Mouse (Mus musculus) gastrocnemius, adult 2 months (tissue): ENCODE measurements around the gene Phtf2. TPM values are rescaled to one million over a fixed set of nuclear protein-coding genes. Genes with fewer than 3 reads are reported as not detected.

Experiments used
- DNase-seq: peaks from one replicate; pipeline ENCODE4 v3.0.0; 2022
- H3K27ac ChIP-seq: fragments of 200-600 bp; 2 replicates; pipeline ENCODE4 v1.8.1; 2022; ENCODE audit warnings: mild to moderate bottlenecking
- H3K4me3 ChIP-seq: fragments of 200-600 bp; 2 replicates; pipeline ENCODE4 v1.8.1; 2022; ENCODE audit warnings: mild to moderate bottlenecking, moderate library complexity
- CTCF ChIP-seq: fragments of 200-600 bp; IDR thresholded peaks from 2 replicates; pipeline ENCODE4 v1.8.1; 2022; ENCODE audit warnings: antibody characterized with exemption, mild to moderate bottlenecking, moderate library complexity
- intact Hi-C: fragments of 180-260 bp; cut with DNase I; formaldehyde crosslinking; loops from one replicate; pipeline ENCODE4 v1.15.1; 2025
- long read RNA-seq, 2 experiments: library from polyadenylated mRNA; stranded (forward); transcript quantifications; one replicate each; pipeline ENCODE4 v2.0.0; 2021
- total RNA-seq, 2 experiments: library from RNA; stranded (reverse); gene quantifications; 2 replicates each; pipeline ENCODE4 v1.2.3; 2021

Phtf2 gene
- total RNA-seq, result 100 to 1,000 TPM; 176 to 181 TPM
- long read RNA-seq, experiment 1, full-length matches to known transcripts, result 2 of 162 reads
- long read RNA-seq, experiment 1, partial matches to known transcripts, result 33 of 162 reads
- long read RNA-seq, experiment 1, other reads (novel, unspliced or antisense), result 127 of 162 reads
- long read RNA-seq, experiment 2, full-length matches to known transcripts, result 5 of 175 reads
- long read RNA-seq, experiment 2, partial matches to known transcripts, result 32 of 175 reads
- long read RNA-seq, experiment 2, other reads (novel, unspliced or antisense), result 138 of 175 reads

DNA sequence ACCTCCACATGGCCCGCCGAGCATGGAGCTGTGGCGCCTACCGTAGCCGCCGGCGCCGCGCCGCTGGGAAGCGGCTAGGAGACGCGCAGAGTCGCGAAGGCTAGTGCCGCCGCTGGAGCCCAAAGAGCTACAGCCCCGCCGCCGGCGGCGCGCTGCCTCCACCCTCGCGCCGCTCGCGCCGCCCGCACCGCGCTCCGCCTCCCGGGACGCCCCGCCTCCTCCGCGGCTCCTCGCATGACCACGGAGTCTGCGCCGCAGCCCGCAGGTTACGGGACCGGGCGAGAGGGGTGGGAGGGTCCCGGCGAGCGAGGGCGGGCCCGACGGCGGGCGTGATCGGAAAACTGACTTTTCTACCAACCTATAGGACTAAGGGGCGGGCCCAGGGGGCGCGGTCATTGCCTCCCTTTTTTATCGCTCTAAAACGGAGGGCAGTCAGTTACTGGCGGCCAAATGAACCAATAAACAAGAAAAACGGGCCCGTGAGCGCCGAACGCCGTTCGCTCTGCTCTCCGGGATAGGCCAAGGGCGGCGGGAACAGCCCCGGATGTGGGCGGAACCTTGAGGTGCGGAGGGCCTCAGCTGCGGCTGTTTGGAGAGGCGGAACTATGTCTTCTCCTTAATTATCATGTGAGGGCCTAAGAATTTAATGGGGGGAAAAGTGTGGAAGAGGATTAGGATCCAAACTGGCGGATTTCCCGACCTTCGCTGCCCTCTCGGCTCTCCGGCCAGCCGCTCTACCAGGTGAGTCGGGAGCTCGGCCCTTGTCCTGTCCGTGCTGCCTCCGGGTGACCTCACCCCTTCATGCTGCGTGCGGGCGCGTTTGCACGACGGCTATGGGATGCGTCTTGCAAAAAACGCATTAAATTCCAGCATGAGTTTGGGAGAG, at the start of gene Phtf2, which contains the start of gene Tmem60:
Gene Phtf2, minus strand, starts transcription at position 210 of the 886 bp plus-strand sequence.
Gene Tmem60, plus strand, starts transcription at position 277 of the 886 bp plus-strand sequence.
- Histone ChIP-seq H3K27ac (peak within 1 kb of the TSS; percentile 97), H3K4me3 (peak within 1 kb of the TSS; percentile 94)
- DNase-seq, result peak; percentile 100
- intact Hi-C loops, result loop anchor here (5.0 kb wide), 1 partner anchor 175 kb away; the partner anchor contains the start of gene Ptpn12
- no peak; the same call in 1 of the 2 replicates for TF ChIP-seq CTCF

DNA sequence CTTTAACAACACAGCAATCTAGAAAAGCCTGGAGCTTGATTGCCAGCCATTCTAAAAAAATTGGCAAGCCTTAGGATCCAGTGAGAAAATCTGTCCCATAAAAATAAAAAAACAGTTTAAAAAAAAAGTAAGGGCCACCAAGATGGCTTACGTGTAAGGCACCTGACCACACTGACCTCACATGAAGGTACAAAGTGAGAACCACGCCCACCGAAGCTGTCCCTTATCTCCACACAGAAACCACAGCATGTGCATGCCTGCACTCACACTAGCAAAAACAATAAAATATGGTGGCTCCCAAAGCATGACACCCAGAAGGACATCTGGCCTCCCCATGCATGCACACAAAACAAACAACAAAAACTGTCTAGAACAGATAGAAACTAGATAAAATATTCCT, 49.4 kb upstream of the Phtf2 start:
- Histone ChIP-seq H3K4me3 (no peak overlapping the region), H3K27ac (peak overlapping the region; percentile 83; the same call in 1 of the 2 replicates)
- DNase-seq, result no peak
- no peak for TF ChIP-seq CTCF
- intact Hi-C loops, result no loop called here

DNA sequence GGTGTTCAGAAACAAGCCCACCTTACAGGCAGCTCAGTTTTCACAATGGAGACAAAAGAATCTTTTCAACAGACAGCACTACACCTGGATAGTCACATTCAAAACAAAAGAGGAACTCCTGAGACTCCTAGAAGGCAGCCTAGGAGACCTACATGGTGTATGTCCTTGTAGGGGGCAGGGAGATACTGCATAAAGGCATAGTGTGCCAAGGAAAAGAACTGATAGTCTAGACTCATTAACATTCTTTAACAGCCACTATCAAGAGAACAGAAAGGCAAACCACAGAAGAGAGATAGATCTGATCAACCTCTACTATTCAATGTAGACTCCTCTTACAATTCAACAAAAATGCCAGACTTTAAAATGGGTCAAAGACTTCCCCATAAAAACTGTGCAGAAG, 48.5 kb upstream of the Phtf2 start:
- no peak for DNase-seq
- no peak for TF ChIP-seq CTCF
- peak overlapping the region; percentile 4; the same call in 1 of the 2 replicates for H3K4me3 ChIP-seq
- H3K27ac ChIP-seq, result peak overlapping the region; percentile 83
- intact Hi-C loops, result no loop called here

DNA sequence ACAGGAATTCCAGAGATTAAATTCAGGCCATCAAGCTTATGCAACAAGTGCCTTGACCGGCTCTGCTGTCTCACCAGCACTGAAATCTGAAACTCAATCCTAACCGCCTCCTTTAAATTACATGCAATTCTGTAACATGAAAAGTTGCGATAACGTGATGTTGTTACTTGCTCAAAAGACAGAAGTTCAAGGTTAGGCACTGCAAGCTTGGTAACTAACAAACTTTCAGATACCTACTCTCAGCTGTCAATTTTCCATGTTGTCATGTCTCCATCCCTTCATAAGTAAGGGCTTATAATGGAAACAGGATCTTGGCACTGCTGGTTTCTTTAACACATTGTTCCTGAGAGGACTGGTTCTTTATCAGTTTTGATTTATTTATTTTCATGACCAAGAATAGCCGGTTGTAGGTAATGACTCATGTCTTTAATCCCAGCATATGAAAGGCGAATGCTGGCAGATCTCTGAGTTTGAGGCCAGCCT, 47.8 kb upstream of the Phtf2 start:
- intact Hi-C loops, result no loop called here
- TF ChIP-seq CTCF, result no peak
- no peak for DNase-seq

DNA sequence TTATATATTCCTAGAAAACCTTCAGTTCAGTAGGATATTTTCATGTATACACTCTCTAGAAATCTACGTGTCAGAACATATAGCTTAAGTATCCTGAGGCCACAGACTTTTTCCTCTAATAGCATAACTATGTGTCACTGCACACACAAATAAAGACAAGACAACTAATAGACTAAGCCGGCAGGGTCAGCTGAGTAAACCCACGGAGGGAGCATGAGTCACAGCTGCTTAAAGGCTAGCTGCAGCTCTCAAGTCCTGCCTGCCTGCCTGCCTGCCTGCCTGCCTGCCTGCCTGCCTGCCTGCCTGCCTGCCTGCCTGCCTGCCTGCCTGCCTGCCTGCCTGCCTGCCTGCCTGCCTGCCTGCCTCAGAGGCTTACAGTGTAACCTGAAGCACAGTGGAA, 43.5 kb upstream of the Phtf2 start:
- no peak overlapping the region for H3K27ac ChIP-seq
- H3K4me3 ChIP-seq, result no peak overlapping the region
- no peak for TF ChIP-seq CTCF
- intact Hi-C loops, result no loop called here
- DNase-seq, result no peak

More for the DNA sequence above, 47.8 kb upstream of the Phtf2 start:
- Histone ChIP-seq H3K4me3 (no peak overlapping the region), H3K27ac (peak overlapping the region; percentile 83)

DNA sequence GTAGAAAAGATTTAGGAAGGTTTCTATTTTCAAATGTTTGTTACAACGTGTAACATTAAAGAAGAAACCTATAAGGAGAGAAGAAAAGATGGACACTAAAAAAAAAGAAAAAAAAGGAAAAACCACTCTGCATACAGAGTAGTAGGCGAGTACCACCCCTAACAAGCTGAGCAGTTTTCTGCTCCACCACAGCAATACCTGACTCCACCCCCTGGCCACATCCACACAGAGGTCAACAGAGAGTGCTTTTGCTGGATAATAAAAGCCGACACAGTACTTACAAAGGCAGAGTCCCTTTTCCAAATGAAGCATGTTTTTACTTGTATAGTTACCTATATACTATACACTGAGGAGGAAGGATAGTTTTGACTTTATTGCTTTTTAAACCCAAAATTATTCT, 42.7 kb upstream of the Phtf2 start:
- no peak for DNase-seq
- TF ChIP-seq CTCF, result no peak
- Histone ChIP-seq H3K4me3 (no peak overlapping the region), H3K27ac (no peak overlapping the region)
- intact Hi-C loops, result no loop called here

DNA sequence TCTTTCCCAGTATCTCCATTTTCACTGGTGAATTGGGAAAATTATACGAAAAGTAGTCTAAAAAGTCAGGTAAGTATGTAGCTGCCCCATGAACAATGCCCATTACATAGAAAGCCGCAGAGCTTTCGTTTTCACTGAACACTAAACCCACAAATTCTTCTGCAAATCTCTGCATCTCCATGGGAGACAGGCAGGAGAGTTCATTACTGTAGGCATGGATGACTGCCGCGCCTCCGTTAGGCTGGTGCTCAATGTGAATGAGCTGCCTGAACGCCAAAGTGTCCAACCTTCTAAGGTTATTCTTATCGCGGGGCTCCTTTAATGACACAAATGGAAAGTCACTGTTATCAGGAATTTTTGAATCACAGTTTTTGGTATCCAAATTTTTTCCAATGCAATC, 37.6 kb upstream of the Phtf2 start:
- no peak for DNase-seq
- Histone ChIP-seq H3K27ac (no peak overlapping the region), H3K4me3 (no peak overlapping the region)
- TF ChIP-seq CTCF, result no peak
- intact Hi-C loops, result no loop called here

DNA sequence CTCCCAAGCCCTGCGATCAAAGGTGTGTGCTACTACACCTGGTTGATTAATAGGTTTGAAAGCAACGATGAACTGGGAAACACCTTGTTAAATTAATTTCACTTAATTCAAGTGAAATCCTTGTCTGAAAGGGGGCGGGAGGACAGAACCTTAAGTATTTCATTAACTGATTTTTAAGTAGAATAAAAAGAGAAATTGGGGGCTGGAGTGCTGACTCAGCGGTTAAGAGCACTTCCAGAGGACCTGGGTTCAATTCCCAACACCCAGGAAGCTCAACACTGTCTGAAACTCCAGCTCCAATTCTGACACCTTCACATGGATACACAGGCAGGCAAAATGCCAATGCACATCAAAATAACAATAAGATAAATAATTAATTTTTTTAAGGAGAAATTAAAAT, 37.0 kb upstream of the Phtf2 start:
- TF ChIP-seq CTCF, result no peak
- H3K27ac ChIP-seq, result no peak overlapping the region
- no peak for DNase-seq
- intact Hi-C loops, result no loop called here
- H3K4me3 ChIP-seq, result no peak overlapping the region

DNA sequence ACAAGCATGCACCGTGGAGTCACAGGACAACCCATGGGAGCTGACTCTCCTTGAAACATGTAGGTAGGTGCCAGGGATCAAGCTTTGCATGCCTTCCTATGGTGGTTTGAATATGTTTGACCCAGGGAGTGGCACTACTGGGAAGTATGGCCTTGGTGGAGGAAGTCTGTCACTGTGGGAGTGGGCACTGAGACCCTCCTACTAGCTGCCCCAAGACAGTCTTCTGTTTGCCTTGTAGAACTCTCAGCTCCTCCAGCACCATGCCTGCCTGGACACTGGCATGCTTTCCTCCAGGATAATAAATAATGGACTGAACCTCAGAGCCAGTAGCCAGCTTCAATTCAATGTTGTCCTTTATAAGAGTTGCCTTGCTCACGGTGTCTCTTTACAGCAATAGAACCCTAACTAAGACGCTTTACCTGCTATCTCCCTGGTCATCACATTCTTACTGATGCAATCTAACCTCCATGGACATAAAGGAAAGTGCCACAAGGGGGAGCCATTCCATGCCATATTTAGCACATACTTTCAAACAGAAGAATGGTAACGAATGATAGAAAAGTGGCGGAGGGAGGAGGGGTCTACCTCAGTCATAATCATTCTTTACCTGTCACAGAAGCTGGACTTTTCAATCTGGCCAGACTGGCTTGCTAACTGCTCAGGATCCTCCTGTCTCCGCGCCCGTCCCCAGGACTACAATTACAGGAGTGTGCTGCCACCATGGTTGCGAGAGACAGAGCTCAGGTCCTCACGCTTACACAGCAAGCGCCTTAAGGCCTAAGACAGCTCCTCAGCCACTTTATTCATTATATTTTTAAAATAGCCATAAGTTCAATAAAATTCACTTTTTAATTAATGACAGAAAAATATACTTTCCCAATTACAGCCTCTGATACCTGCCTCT, 31.7 kb upstream of the Phtf2 start:
- Histone ChIP-seq H3K4me3 (no peak overlapping the region), H3K27ac (no peak overlapping the region; the same call in 1 of the 2 replicates)
- intact Hi-C loops, result loop anchor here (2.0 to 5.0 kb wide), 2 partner anchors 39 to 55 kb away; no protein-coding TSS in a partner anchor
- peak; percentile 85 for TF ChIP-seq CTCF
- DNase-seq, result peak; percentile 67

DNA sequence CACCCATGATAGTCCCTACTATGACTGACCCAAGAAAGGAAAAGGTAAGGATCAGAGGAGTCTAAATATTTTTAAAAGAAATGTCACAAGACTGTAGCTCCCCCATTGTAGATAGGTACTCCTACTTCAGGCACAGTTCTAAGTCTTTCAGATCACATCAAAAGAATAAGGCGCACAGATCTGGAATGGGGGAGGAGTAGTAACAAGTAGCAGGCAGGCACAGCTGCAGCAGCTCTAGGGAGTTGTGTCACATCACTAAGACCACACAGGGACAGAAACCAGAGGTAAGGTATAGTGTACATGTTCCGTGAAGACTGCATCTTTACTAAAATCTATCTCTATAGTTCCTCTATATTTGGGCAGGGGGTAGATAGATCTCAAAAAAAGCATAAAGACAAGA, 29.8 kb upstream of the Phtf2 start:
- Histone ChIP-seq H3K4me3 (no peak overlapping the region), H3K27ac (no peak overlapping the region)
- DNase-seq, result no peak
- intact Hi-C loops, result loop anchor here (2.0 to 5.0 kb wide), 2 partner anchors 41 to 57 kb away; no protein-coding TSS in a partner anchor
- TF ChIP-seq CTCF, result no peak

DNA sequence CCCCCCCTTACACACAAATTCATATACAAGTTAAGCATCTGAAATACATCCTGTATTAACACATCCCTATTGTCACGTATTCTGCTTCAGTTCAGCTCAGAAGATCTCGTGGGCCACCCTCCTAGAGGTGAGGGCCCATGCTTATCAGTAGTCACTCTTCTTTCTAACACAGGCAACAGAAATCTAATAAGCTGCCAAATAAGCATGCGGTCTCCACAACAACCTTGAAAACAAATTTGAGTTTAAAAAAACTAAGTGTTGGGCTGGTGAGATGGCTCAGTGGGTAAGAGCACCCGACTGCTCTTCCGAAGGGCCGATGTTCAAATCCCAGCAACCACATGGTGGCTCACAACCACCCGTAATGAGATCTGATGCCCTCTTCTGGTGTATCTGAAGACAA, 24.3 kb upstream of the Phtf2 start:
- Histone ChIP-seq H3K27ac (no peak overlapping the region), H3K4me3 (no peak overlapping the region)
- DNase-seq, result no peak
- TF ChIP-seq CTCF, result no peak
- intact Hi-C loops, result no loop called here

DNA sequence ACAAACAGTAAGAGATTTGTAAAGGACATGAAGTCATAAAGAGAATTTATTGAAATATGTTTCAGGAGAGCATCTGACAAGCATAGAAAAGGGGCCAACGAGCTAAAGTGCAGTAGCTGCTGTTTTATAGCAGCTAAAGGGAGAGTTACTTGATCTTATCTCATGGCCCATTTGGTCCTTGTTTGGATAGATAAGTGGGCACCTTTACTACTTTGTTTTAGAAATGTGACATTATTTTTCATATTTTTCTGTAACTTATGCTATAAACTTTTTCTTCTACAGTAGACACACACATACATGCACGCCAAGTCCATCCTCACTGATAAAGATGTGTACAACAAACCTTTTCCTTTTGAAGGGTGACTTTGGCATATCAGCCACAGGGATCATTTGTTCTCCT, 23.5 kb upstream of the Phtf2 start:
- no peak overlapping the region for H3K4me3 ChIP-seq
- no peak for DNase-seq
- TF ChIP-seq CTCF, result no peak
- intact Hi-C loops, result no loop called here
- no peak overlapping the region for H3K27ac ChIP-seq
